Mouse (Mus musculus) MEL (cell line): Measurements from ENCODE around the gene Gm44973. TPM values are rescaled to one million over a fixed set of nuclear protein-coding genes. Genes with fewer than 3 reads are reported as not detected.

Source experiments
- DNase-seq: peaks from one replicate; pipeline ENCODE4 v3.0.0; 2011; ENCODE audit warnings: low read depth, low spot score
- H3K27ac ChIP-seq: 2 replicates; pipeline ENCODE4 v1.5.1; 2012; ENCODE audit warnings: low read depth, mild to moderate bottlenecking, control low read depth, low read length, moderate library complexity; ENCODE audit not compliant: control insufficient read depth
- H3K27me3 ChIP-seq, 2 experiments: fragments of 150-350 bp in 1 of 2; sonication (generic) in 1 of 2; 2 replicates each; pipeline ENCODE4 v1.6.1; 2012; ENCODE audit warnings: low read length in 2 of 2, mild to moderate bottlenecking in 2 of 2, improper control_type of control experiment in 1 of 2, moderate library complexity in 1 of 2; ENCODE audit not compliant: insufficient read depth in 2 of 2, control insufficient read depth in 1 of 2
- H3K36me3 ChIP-seq, 2 experiments: 2 replicates each; pipeline ENCODE4 v1.6.1; 2012 to 2014; ENCODE audit warnings: low read length in 2 of 2, improper control_type of control experiment in 1 of 2, inconsistent platforms in 1 of 2, mild to moderate bottlenecking in 1 of 2; ENCODE audit not compliant: insufficient read depth in 2 of 2, control insufficient read depth in 1 of 2
- H3K4me1 ChIP-seq, 2 experiments: fragments of 150-350 bp in 1 of 2; sonication (generic) in 1 of 2; 2 replicates each; pipeline ENCODE4 v1.6.1; 2012; ENCODE audit warnings: low read length in 2 of 2, improper control_type of control experiment in 1 of 2, mild to moderate bottlenecking in 1 of 2; ENCODE audit not compliant: insufficient read depth in 2 of 2, control insufficient read depth in 1 of 2
- H3K4me3 ChIP-seq, 2 experiments: fragments of 150-350 bp in 1 of 2; sonication (generic) in 1 of 2; 2 replicates each; pipeline ENCODE4 v1.5.1; 2012; ENCODE audit warnings: low read depth in 2 of 2, low read length in 2 of 2, mild to moderate bottlenecking in 2 of 2, moderate library complexity in 2 of 2, control low read depth in 1 of 2, improper control_type of control experiment in 1 of 2; ENCODE audit not compliant: control insufficient read depth in 1 of 2, insufficient read depth in 1 of 2
- H3K79me2 ChIP-seq: 2 replicates; pipeline ENCODE4 v1.6.1; 2012; ENCODE audit warnings: mild to moderate bottlenecking, low read length, moderate library complexity; ENCODE audit not compliant: control insufficient read depth, poor library complexity, insufficient read depth
- H3K9ac ChIP-seq: 2 replicates; pipeline ENCODE4 v1.6.1; 2012; ENCODE audit warnings: low read depth, mild to moderate bottlenecking, control low read depth, low read length, moderate library complexity; ENCODE audit not compliant: control insufficient read depth, poor library complexity, severe bottlenecking
- H3K9me3 ChIP-seq: fragments of 150-350 bp; sonication (generic); replicated peaks from 2 replicates; pipeline ENCODE4 v1.6.1; 2012; ENCODE audit warnings: mild to moderate bottlenecking, low read length, improper control_type of control experiment, moderate library complexity; ENCODE audit not compliant: insufficient read depth
- CHD1 ChIP-seq: IDR thresholded peaks from 2 replicates; pipeline ENCODE4 v1.6.1; 2012; ENCODE audit warnings: low read depth, mild to moderate bottlenecking, inconsistent platforms, low read length, improper control_type of control experiment
- CHD2 ChIP-seq: IDR thresholded peaks from 2 replicates; pipeline ENCODE4 v1.6.1; 2011; ENCODE audit warnings: low read length, improper control_type of control experiment
- E2F4 ChIP-seq: IDR thresholded peaks from 2 replicates; pipeline ENCODE4 v1.6.1; 2011; ENCODE audit warnings: low read depth, low read length, improper control_type of control experiment, borderline replicate concordance
- HCFC1 ChIP-seq: IDR thresholded peaks from 2 replicates; pipeline ENCODE4 v1.6.1; 2012; ENCODE audit warnings: low read depth, mild to moderate bottlenecking, inconsistent platforms, low read length, improper control_type of control experiment, moderate library complexity
- MAFK ChIP-seq: IDR thresholded peaks from 2 replicates; pipeline ENCODE4 v1.6.1; 2011; ENCODE audit warnings: low read depth, mild to moderate bottlenecking, low read length, improper control_type of control experiment, borderline replicate concordance
- MEF2A ChIP-seq: IDR thresholded peaks from 2 replicates; pipeline ENCODE4 v1.6.1; 2014; ENCODE audit warnings: low read depth, mild to moderate bottlenecking, inconsistent platforms, low read length, improper control_type of control experiment; ENCODE audit not compliant: poor library complexity, insufficient replicate concordance, severe bottlenecking; ENCODE audit errors: extremely low read depth
- MXI1 ChIP-seq: IDR thresholded peaks from 2 replicates; pipeline ENCODE4 v1.6.1; 2011; ENCODE audit warnings: mild to moderate bottlenecking, low read depth, low read length, improper control_type of control experiment
- MYC ChIP-seq: IDR thresholded peaks from 2 replicates; pipeline ENCODE4 v1.6.1; 2011; ENCODE audit warnings: low read depth, mild to moderate bottlenecking, low read length, improper control_type of control experiment, moderate library complexity
- NELFE ChIP-seq: IDR thresholded peaks from 2 replicates; pipeline ENCODE4 v1.6.1; 2011; ENCODE audit warnings: low read depth, low read length, improper control_type of control experiment
- RAD21 ChIP-seq: IDR thresholded peaks from 2 replicates; pipeline ENCODE4 v1.6.1; 2011; ENCODE audit warnings: mild to moderate bottlenecking, low read depth, low read length, improper control_type of control experiment
- RCOR1 ChIP-seq: IDR thresholded peaks from 2 replicates; pipeline ENCODE4 v1.6.1; 2012; ENCODE audit warnings: low read depth, mild to moderate bottlenecking, inconsistent platforms, low read length, improper control_type of control experiment
- TCF12 ChIP-seq: IDR thresholded peaks from 2 replicates; pipeline ENCODE4 v1.6.1; 2014; ENCODE audit warnings: low read depth, mild to moderate bottlenecking, inconsistent platforms, low read length, improper control_type of control experiment, moderate library complexity
- UBTF ChIP-seq: IDR thresholded peaks from 2 replicates; pipeline ENCODE4 v1.6.1; 2012; ENCODE audit warnings: low read depth, mild to moderate bottlenecking, inconsistent platforms, low read length, improper control_type of control experiment, moderate library complexity, borderline replicate concordance; ENCODE audit not compliant: insufficient read depth
- USF1 ChIP-seq: IDR thresholded peaks from 2 replicates; pipeline ENCODE4 v1.6.1; 2014; ENCODE audit warnings: low read depth, mild to moderate bottlenecking, inconsistent platforms, low read length, improper control_type of control experiment, moderate library complexity
- ZNF384 ChIP-seq: IDR thresholded peaks from 2 replicates; pipeline ENCODE4 v1.6.1; 2012; ENCODE audit warnings: low read depth, mild to moderate bottlenecking, inconsistent platforms, low read length, improper control_type of control experiment
- polyA plus RNA-seq, 2 experiments: library from polyadenylated mRNA; stranded (reverse) in 1 of 2; unstranded in 1 of 2; fragments of >175 nt in 1 of 2; fragments of >200 nt in 1 of 2; gene quantifications; 2 replicates each; pipeline versions ENCODE4 v1.2.1 to v1.2.4; 2012; ENCODE audit warnings: low replicate concordance in 2 of 2, low read depth in 1 of 2; ENCODE audit not compliant: insufficient read length in 2 of 2, insufficient read depth in 1 of 2, missing spikeins in 1 of 2
- total RNA-seq: library from RNA; depleted of rRNA; stranded (reverse); fragments of 300-350 nt; gene quantifications from 2 replicates; pipeline ENCODE4 v1.2.3, GENCODE M21; 2012

Gene Gm44973
- total and polyA plus RNA-seq, 3 experiments, result 7.9 TPM; not detected in 2

DNA sequence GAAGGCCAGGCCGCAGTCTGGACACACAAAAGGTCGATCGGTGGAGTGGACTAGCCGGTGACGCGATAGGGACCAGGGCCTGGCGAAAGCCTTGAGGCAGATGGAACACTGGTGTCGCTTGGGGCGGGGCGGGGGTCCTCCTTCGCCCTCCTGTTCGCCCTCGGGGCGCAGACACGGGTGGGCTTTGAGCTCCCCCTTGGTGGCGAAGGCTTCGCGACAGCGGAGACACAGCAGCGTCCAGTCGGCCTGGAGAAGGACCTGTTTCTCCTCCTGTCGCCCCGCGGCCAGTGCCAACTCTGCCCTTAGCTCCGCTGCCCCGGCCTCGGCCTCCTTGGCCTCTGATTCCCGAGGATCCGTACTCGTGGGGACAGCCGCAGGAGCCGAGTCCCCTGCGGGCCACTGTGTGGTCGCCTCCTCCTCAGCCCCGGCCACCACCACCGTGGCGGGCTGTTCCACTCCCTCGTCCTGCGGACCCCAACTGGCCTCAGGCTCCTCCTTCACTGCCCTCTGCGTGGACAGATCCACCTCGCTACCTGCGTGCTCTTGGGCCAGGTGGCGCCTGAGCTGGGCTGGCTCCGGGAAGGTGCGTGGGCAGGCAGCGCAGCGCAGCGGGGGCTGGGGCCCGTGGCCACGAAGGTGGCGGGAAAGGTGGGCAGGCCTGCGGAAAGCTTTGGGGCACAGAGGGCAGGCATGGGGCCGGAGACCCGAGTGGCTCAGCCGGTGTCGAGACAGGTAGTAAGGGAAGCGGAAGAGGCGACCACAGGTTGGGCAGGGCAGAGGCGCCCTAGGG is 21.1 kb upstream of the Gm44973 start:
- no peak overlapping the region for H3K9ac ChIP-seq
- no peak overlapping the region for H3K4me3 ChIP-seq
- TF ChIP-seq E2F4 (no peak), MEF2A (no peak), HCFC1 (no peak), UBTF (no peak), CHD1 (no peak), MYC (no peak), MXI1 (no peak)
- no peaks in the 10 kb centered on the region; a peak in 1 of 4 replicates for H3K4me1 ChIP-seq
- no peaks in the 10 kb centered on the region; a peak in 1 of 4 replicates for H3K27me3 ChIP-seq
- H3K9me3 ChIP-seq, result no peaks in the 10 kb centered on the region
- no peak for DNase-seq
- H3K36me3 ChIP-seq, result no peaks in the 10 kb centered on the region
- H3K27ac ChIP-seq, result no peak overlapping the region
- H3K79me2 ChIP-seq, result no peaks in the 10 kb centered on the region

DNA sequence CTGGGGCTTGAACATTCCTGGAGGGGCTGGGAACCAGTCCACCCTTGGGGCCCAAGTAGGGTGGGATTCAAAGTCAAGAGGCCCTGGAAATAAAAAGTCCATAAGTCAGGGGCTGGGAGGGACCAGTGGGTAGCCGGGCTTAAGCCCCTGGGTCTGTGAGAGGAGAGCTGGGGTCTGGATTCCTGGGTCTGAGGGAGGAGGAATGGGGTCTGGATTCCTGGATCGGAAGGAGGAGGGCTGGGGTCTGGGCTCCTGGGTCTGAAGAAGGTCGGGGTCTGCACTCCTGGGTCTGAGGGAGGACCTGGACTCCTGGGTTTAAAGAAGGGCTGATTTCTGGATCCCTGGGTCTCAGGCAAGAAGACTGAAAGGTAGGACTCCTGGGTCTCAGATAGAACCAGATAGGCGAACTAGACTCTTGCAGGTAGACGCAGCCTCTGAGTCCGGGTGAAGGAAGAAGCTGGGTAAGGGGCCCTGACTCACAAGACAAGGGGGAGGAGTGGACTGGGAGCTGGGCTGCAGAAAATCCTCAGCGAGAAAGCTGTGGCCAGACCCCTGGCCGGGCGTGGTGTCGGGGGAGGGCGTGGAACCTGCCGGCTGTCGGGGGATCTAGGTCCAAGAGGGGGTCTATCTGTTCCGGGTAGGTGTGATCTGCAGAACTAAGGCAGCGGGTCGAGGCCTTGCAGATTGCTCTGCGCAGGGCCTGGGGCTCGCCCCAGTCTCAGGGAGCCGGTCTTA is 19.9 kb upstream of the Gm44973 start:
- no peaks in the 10 kb centered on the region for H3K27me3 ChIP-seq
- no peaks in the 10 kb centered on the region for H3K36me3 ChIP-seq
- peak overlapping the region; percentile 59 for H3K9ac ChIP-seq
- DNase-seq, result no peak
- H3K4me3 ChIP-seq, result peak overlapping the region; percentile 54 to 55; a peak in 3 of 4 replicates
- H3K9me3 ChIP-seq, result no peaks in the 10 kb centered on the region
- no peaks in the 10 kb centered on the region for H3K79me2 ChIP-seq
- TF ChIP-seq RAD21, result no peak
- TF ChIP-seq MXI1, result no peak
- no peak for TF ChIP-seq ZNF384
- no peak for TF ChIP-seq TCF12
- TF ChIP-seq USF1, result no peak
- no peak for TF ChIP-seq NELFE
- no peak for TF ChIP-seq RCOR1
- TF ChIP-seq CHD2, result no peak
- TF ChIP-seq E2F4, result no peak
- no peak for TF ChIP-seq MEF2A
- no peak for TF ChIP-seq MAFK
- no peak for TF ChIP-seq MYC
- H3K27ac ChIP-seq, result no peak overlapping the region
- no peaks in the 10 kb centered on the region; a peak in 1 of 4 replicates for H3K4me1 ChIP-seq
